9 mouse cellular contexts compared by ENCODE assay signal in the genomic region with DNA sequence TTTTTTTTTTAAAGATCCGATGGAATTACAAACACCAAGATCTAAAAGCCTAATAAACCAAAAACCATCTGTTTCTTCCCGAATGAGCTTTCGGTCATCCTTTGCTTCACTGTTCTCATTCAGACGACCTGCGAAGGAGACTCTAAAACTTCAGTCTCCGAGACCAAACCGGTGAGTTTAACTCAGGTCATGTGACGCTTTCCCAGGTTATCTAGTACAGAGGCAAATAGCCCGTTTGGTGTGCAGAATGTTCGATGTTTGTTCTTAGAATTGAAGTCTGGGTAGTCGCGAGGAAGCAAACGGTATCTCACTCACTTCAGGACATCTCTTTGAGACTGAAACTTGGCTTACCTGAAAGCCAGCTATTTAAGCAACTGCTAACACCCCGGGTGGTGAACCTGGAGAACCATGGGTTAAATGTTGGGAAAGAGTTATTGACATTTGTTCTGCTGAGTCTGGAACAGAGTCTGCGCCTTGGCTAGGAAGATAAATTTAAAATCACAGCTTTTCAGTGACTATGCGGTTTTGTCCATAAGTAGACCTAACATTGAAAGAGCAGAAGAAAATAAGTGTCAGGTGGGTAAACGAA. TPM values are rescaled to one million over a fixed set of nuclear protein-coding genes. Genes with fewer than 3 reads are reported as not detected.
DNase-seq lines count a peak whose midpoint lies in the region; ATAC-seq and TF ChIP-seq lines count a peak whose summit lies in the region.
"Had no signal": no experiment of that assay in that cellular context is flagged by ENCODE, and none has a peak within 500 bp of the region (broad histone marks: within the 10 kb centered on the region; RNA-seq: fewer than 3 reads in every experiment).

No protein-coding gene starts in this region.

- ATAC-seq in lung, embryonic 14.5 days (ENCODE audit: insufficient read depth): no peak; the same call in 1 of the 2 replicates
- no peak for ATAC-seq in liver, embryonic 12.5 days
- ATAC-seq in stomach, embryonic 15.5 days (ENCODE audit: insufficient read depth, low FRiP score, low read depth): no peak
- no peak for ATAC-seq in cerebellum, adult (ENCODE audit: insufficient number of reproducible peaks, low FRiP score, low TSS enrichment)

- peak overlapping the region; percentile 45 for H3K4me3 ChIP-seq in lung, embryonic 14.5 days (ENCODE audit: low read depth, low read length)
- H3K4me3 ChIP-seq in liver, embryonic 12.5 days: peak overlapping the region; percentile 43
- peak overlapping the region; percentile 48 for H3K4me3 ChIP-seq in stomach, embryonic 15.5 days (replicated peaks)

- no peaks in the 10 kb centered on the region for H3K4me1 ChIP-seq in lung, embryonic 14.5 days (ENCODE audit: insufficient read depth)
- no peaks in the 10 kb centered on the region for H3K4me1 ChIP-seq in liver, embryonic 12.5 days
- H3K4me1 ChIP-seq in stomach, embryonic 15.5 days: no peaks in the 10 kb centered on the region

- DNase-seq in lung, embryonic 14.5 days: peak; percentile 45
- DNase-seq in lung, postnatal 14 days: no peak
- peak; percentile 46 for DNase-seq in gonadal fat pad, adult 2 months (ENCODE audit: low read depth)
- DNase-seq in layer of hippocampus, postnatal 10 days (ENCODE audit: low spot score in 2 of 2): no peak
- no peak for DNase-seq in frontal cortex, postnatal 36 days (ENCODE audit: low spot score in 2 of 2)

- H3K36me3 ChIP-seq in lung, embryonic 14.5 days (ENCODE audit: insufficient read depth): no peaks in the 10 kb centered on the region
- H3K36me3 ChIP-seq in liver, embryonic 12.5 days: no peaks in the 10 kb centered on the region
- H3K36me3 ChIP-seq in stomach, embryonic 15.5 days: no peaks in the 10 kb centered on the region

- 31% methylated on average over 17 of the region's 17 CpGs for WGBS in lung, embryonic 14.5 days
- WGBS in liver, embryonic 12.5 days (ENCODE audit: insufficient replicate concordance): 35% methylated on average over 17 of the region's 17 CpGs
- 26% methylated on average over 17 of the region's 17 CpGs for WGBS in stomach, embryonic 15.5 days

- H3K9me3 ChIP-seq in lung, embryonic 14.5 days (ENCODE audit: low read depth, low read length): no peaks in the 10 kb centered on the region
- H3K9me3 ChIP-seq in liver, embryonic 12.5 days (replicated peaks): no peaks in the 10 kb centered on the region
- H3K9me3 ChIP-seq in stomach, embryonic 15.5 days: no peaks in the 10 kb centered on the region

- peak overlapping the region; percentile 88 for H3K27ac ChIP-seq in lung, embryonic 14.5 days (ENCODE audit: low read depth)
- no peak overlapping the region for H3K27ac ChIP-seq in liver, embryonic 12.5 days
- H3K27ac ChIP-seq in stomach, embryonic 15.5 days: peak overlapping the region; percentile 82
- H3K27ac ChIP-seq: macrophage had no signal

- H3K9ac ChIP-seq in lung, embryonic 14.5 days: peak overlapping the region; percentile 45
- H3K9ac ChIP-seq in liver, embryonic 12.5 days: no peak overlapping the region
- no peak overlapping the region for H3K9ac ChIP-seq in stomach, embryonic 15.5 days

- no peak for TF ChIP-seq CTCF in lung, embryonic 14.5 days (IDR thresholded peaks at IDR 0.05; ENCODE audit: low read depth)

- peaks cover 7% of the 10 kb centered on the region for H3K27me3 ChIP-seq in lung, embryonic 14.5 days (ENCODE audit: insufficient read depth, low read length)
- H3K27me3 ChIP-seq in liver, embryonic 12.5 days (replicated peaks): peaks cover 21% of the 10 kb centered on the region
- H3K27me3 ChIP-seq in stomach, embryonic 15.5 days (replicated peaks): no peaks in the 10 kb centered on the region

- H3K4me2 ChIP-seq in lung, embryonic 14.5 days: peak overlapping the region; percentile 77
- H3K4me2 ChIP-seq in liver, embryonic 12.5 days: peak overlapping the region; percentile 46
- H3K4me2 ChIP-seq in stomach, embryonic 15.5 days: peak overlapping the region; percentile 61

RNA-seq across cellular contexts. Expression of a gene that starts 39.0 kb away (rescaled TPM):
- 5.0 and 5.6 TPM in 2 replicates for polyA plus RNA-seq in lung, embryonic 14.5 days (2014; fragmentation: Nextera tagmentation; extraction: Ambion mirVana)
- polyA plus RNA-seq in gonadal fat pad, adult 2 months (2012; rRNA removed): 0.92 and 1.7 TPM in 2 replicates
- 0.23 and 0.46 TPM in 2 replicates for polyA plus RNA-seq in liver, embryonic 12.5 days (2016; fragmentation: Nextera tagmentation; extraction: Ambion mirVana)
- 7.6 TPM in 2 replicates for polyA plus RNA-seq in stomach, embryonic 15.5 days (2015; fragmentation: Nextera tagmentation; extraction: Ambion mirVana)
- 1 to 10 TPM; 1.7 to 2.1 TPM for total RNA-seq in layer of hippocampus, postnatal 10 days (2021)
- polyA plus RNA-seq: macrophage had no signal

RNA-seq across cellular contexts. Expression of a gene that starts 43.4 kb away (rescaled TPM):
- polyA plus RNA-seq in lung, embryonic 14.5 days (2014; fragmentation: Nextera tagmentation; extraction: Ambion mirVana): 43.5 and 43.9 TPM in 2 replicates
- polyA plus RNA-seq in gonadal fat pad, adult 2 months (2012; rRNA removed): 5.8 and 8.4 TPM in 2 replicates
- 7.3 and 8.3 TPM in 2 replicates for polyA plus RNA-seq in liver, embryonic 12.5 days (2016; fragmentation: Nextera tagmentation; extraction: Ambion mirVana)
- 30.9 and 31.0 TPM in 2 replicates for polyA plus RNA-seq in stomach, embryonic 15.5 days (2015; fragmentation: Nextera tagmentation; extraction: Ambion mirVana)
- total RNA-seq in layer of hippocampus, postnatal 10 days (2021): 1 to 10 TPM; 6.7 to 7.6 TPM

Comparison
In these comparisons a context has a peak if more than half of its experiments do, and no peak if none do; other contexts are left out.
1. DNase-seq: peak in lung, embryonic 14.5 days (single experiment) and gonadal fat pad, adult 2 months (single experiment); none in lung, postnatal 14 days (single experiment), layer of hippocampus, postnatal 10 days (0 of 2) and frontal cortex, postnatal 36 days (0 of 2).
2. Peak in every context shown above with its lines, with median percentiles within 50 percentile points of each other: H3K4me2 ChIP-seq and H3K4me3 ChIP-seq.